Mouse (Mus musculus): ENCODE measurements around the gene Ggta1. TPM values are rescaled to one million over a fixed set of nuclear protein-coding genes. Genes with fewer than 3 reads are reported as not detected.

Ggta1 gene
- polyA plus RNA-seq, 1 experiment from 2014 or later: 6.2 TPM

DNA sequence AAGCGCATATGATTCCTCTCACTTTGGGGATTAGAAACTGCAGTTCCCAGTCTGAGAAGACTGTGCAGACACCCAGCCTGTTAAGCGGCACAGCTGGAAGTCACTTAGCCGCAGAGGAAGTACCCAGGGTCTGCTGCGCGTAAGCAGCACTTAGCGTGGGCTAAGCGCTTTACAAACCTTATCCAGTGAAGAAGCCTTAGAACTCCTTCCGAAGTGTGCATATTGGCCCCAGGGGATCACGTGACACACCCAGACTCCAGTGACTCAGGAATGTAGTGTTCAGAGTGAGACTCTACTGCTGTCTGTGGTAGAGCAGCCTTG is 44.1 kb upstream of the Ggta1 start:
- TF ChIP-seq EP300 (IDR thresholded peaks at IDR 0.05; ENCODE audit: low read depth) (no peak; the same call in 1 of the 2 replicates), CTCF (IDR thresholded peaks at IDR 0.05; ENCODE audit: low read depth) (peak; percentile 28; the same call in 1 of the 2 replicates)
- peak overlapping the region; percentile 34; the same call in 1 of the 2 replicates for H3K9ac ChIP-seq (replicated peaks)
- H3K4me3 ChIP-seq (ENCODE audit: low read depth, low read length): no peak overlapping the region
- ATAC-seq (peak; percentile 48), DNase-seq (peak; percentile 54)
- H3K4me1 ChIP-seq (ENCODE audit: insufficient read depth): peaks cover 74% of the 10 kb centered on the region
- WGBS (ENCODE audit: insufficient replicate concordance): 23% methylated on average over 9 of the region's 9 CpGs
- H3K9me3 ChIP-seq (ENCODE audit: low read length): no peaks in the 10 kb centered on the region
- H3K4me2 ChIP-seq (ENCODE audit: low read depth, low read length): peak overlapping the region; percentile 52
- H3K36me3 ChIP-seq (replicated peaks; ENCODE audit: insufficient read depth, low read length): no peaks in the 10 kb centered on the region
- H3K27ac ChIP-seq (ENCODE audit: low read depth): peak overlapping the region; percentile 87
- H3K27me3 ChIP-seq (ENCODE audit: insufficient read depth, low read length): no peaks in the 10 kb centered on the region

GRCm38 (mm10) chr2:35506311-35507190 is 43.5 kb upstream of the Ggta1 start:
- H3K9ac ChIP-seq (replicated peaks): peak overlapping the region; percentile 34
- no peak overlapping the region for H3K4me3 ChIP-seq (ENCODE audit: low read depth, low read length)
- peak overlapping the region; percentile 52 for H3K4me2 ChIP-seq (ENCODE audit: low read depth, low read length)
- ATAC-seq (peak; percentile 59), DNase-seq (peak; percentile 51)
- H3K9me3 ChIP-seq (ENCODE audit: low read length): no peaks in the 10 kb centered on the region
- H3K4me1 ChIP-seq (ENCODE audit: insufficient read depth): peaks cover 80% of the 10 kb centered on the region
- no peaks in the 10 kb centered on the region for H3K36me3 ChIP-seq (replicated peaks; ENCODE audit: insufficient read depth, low read length)
- TF ChIP-seq EP300 (IDR thresholded peaks at IDR 0.05; ENCODE audit: low read depth) (peak; percentile 88), CTCF (IDR thresholded peaks at IDR 0.05; ENCODE audit: low read depth) (peak; percentile 28; the same call in 1 of the 2 replicates)
- 25% methylated on average over 6 of the region's 6 CpGs for WGBS (ENCODE audit: insufficient replicate concordance)
- H3K27me3 ChIP-seq (ENCODE audit: insufficient read depth, low read length): no peaks in the 10 kb centered on the region
- H3K27ac ChIP-seq (ENCODE audit: low read depth): peak overlapping the region; percentile 87

DNA sequence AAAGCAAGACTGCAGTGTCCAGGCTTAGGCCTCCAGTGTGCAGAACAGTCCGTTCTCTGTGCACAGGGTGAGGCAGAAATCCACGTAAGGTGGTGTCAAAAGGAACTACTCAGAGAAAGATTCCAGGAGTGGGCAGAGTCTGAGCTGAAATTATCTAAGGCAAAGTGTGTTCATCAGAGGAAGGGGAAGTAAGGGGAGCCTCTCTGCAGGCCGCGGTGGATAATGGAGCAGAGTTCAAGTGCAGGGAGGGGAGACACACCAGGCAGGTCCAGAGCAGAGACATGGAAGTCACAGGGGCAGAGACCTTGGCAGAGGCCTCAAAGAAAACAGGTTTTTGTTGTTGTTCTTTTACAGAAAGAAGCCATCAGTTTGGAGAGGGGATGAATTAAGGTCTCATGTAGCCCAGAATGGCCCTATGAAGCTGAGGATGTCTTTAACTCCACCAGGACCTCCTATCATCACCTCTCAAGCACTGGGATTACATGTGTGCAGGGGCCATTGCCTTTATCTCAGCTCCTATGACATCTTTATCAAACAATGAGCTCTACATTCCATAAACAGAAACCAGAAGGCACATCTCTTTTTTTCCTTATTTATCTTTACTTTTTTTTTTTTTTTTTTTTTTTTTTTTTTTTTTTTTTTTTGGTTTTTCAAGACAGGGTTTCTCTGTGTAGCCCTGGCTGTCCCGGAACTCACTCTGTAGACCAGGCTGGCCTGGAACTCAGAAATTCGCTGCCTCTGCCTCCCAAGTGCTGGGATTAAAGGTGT is 42.7 kb upstream of the Ggta1 start:
- WGBS (ENCODE audit: insufficient replicate concordance): 43% methylated on average over 6 of the region's 6 CpGs
- peaks cover 87% of the 10 kb centered on the region for H3K4me1 ChIP-seq (ENCODE audit: insufficient read depth)
- H3K27ac ChIP-seq (ENCODE audit: low read depth): peak overlapping the region; percentile 89
- ATAC-seq (no peak), DNase-seq (no peak)
- no peak overlapping the region for H3K4me3 ChIP-seq (ENCODE audit: low read depth, low read length)
- H3K36me3 ChIP-seq (replicated peaks; ENCODE audit: insufficient read depth, low read length): no peaks in the 10 kb centered on the region
- H3K9ac ChIP-seq (replicated peaks): no peak overlapping the region
- peak overlapping the region; percentile 52; the same call in 1 of the 2 replicates for H3K4me2 ChIP-seq (ENCODE audit: low read depth, low read length)
- H3K27me3 ChIP-seq (ENCODE audit: insufficient read depth, low read length): no peaks in the 10 kb centered on the region
- H3K9me3 ChIP-seq (ENCODE audit: low read length): peaks cover 4% of the 10 kb centered on the region; the same call in 1 of the 2 replicates
- no peak for TF ChIP-seq CTCF (IDR thresholded peaks at IDR 0.05; ENCODE audit: low read depth)
- TF ChIP-seq EP300 (IDR thresholded peaks at IDR 0.05; ENCODE audit: low read depth): no peak

DNA sequence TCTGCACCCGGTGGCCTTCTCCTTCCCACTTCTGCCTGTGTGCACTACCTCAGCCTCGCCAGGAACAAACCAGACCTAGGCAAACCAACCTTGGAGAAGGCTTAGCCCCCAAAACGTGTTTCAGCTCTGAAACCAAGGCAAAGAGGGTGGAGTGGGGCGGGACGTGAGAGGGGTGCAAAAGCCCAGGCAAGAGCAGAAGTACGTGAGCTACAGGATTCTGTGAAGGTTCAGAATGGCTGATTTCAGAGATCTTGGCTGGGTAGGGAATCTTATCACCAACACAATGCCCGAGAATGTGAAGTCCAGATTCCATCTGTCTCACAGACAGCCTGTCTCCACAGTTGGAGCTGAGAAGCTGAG is 41.4 kb upstream of the Ggta1 start:
- 24% methylated on average over 7 of the region's 7 CpGs for WGBS (ENCODE audit: insufficient replicate concordance)
- H3K9ac ChIP-seq (replicated peaks): peak overlapping the region; percentile 46; the same call in 1 of the 2 replicates
- peak overlapping the region; percentile 89 for H3K27ac ChIP-seq (ENCODE audit: low read depth)
- H3K4me1 ChIP-seq (ENCODE audit: insufficient read depth): peaks cover 94% of the 10 kb centered on the region
- H3K27me3 ChIP-seq (ENCODE audit: insufficient read depth, low read length): no peaks in the 10 kb centered on the region
- peak overlapping the region; percentile 46; the same call in 1 of the 2 replicates for H3K4me2 ChIP-seq (ENCODE audit: low read depth, low read length)
- H3K9me3 ChIP-seq (ENCODE audit: low read length): peaks cover 4% of the 10 kb centered on the region; the same call in 1 of the 2 replicates
- no peak overlapping the region for H3K4me3 ChIP-seq (ENCODE audit: low read depth, low read length)
- ATAC-seq (no peak; the same call in 1 of the 2 replicates), DNase-seq (peak; percentile 40)
- TF ChIP-seq EP300 (IDR thresholded peaks at IDR 0.05; ENCODE audit: low read depth): no peak
- no peak for TF ChIP-seq CTCF (IDR thresholded peaks at IDR 0.05; ENCODE audit: low read depth)
- no peaks in the 10 kb centered on the region for H3K36me3 ChIP-seq (replicated peaks; ENCODE audit: insufficient read depth, low read length)

- peak; percentile 48 for DNase-seq
- no peaks in the 10 kb centered on the region for H3K27me3 ChIP-seq (ENCODE audit: insufficient read depth, low read length)
- H3K4me1 ChIP-seq (ENCODE audit: insufficient read depth): peaks cover 91% of the 10 kb centered on the region
- peak; percentile 65 for ATAC-seq
- TF ChIP-seq CTCF (IDR thresholded peaks at IDR 0.05; ENCODE audit: low read depth) (no peak), EP300 (IDR thresholded peaks at IDR 0.05; ENCODE audit: low read depth) (peak; percentile 49; the same call in 1 of the 2 replicates)
- H3K4me3 ChIP-seq (ENCODE audit: low read depth, low read length): no peak overlapping the region
- H3K4me2 ChIP-seq (ENCODE audit: low read depth, low read length): peak overlapping the region; percentile 46
- no peaks in the 10 kb centered on the region for H3K36me3 ChIP-seq (replicated peaks; ENCODE audit: insufficient read depth, low read length)
- H3K27ac ChIP-seq (ENCODE audit: low read depth): peak overlapping the region; percentile 89
- peak overlapping the region; percentile 46; the same call in 1 of the 2 replicates for H3K9ac ChIP-seq (replicated peaks)
- H3K9me3 ChIP-seq (ENCODE audit: low read length): peaks cover 4% of the 10 kb centered on the region; the same call in 1 of the 2 replicates
- 20% methylated on average over 8 of the region's 8 CpGs for WGBS (ENCODE audit: insufficient replicate concordance)
Observed at GRCm38 (mm10) chr2:35503723-35504416, 40.8 kb upstream of the Ggta1 start.

Measured in liver, postnatal 0 days (tissue).